Mouse (Mus musculus): ENCODE results near the gene 4930402K13Rik. TPM values are rescaled to one million over a fixed set of nuclear protein-coding genes. Genes with fewer than 3 reads are reported as not detected.
"Not testable (repeated sequence)": the region's sequence is repeated elsewhere in the genome, so short reads cannot be mapped to it uniquely, and the experiment has no call there.

Gene 4930402K13Rik
- polyA plus RNA-seq (2015; fragmentation: Nextera tagmentation; extraction: Ambion mirVana): not detected in 2 replicates

DNA sequence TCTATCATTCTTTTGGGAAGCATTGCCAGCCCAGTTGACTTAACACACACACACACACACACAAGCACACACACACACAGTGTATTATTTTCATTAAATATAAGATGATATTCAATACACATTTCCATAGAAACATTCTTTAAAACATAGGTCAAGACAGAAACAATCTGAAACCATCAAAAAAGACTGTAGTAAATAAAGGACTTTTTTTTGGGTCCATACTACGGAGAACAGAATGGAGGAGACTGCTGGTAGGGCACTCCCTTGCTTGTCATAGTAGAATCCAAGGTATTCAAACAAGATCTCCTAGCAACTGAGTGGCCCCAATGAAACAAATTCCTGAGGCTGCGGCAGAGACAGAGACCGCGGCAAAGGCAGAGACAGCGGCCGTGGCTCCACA, at the start of gene 4930402K13Rik:
TSS of gene 4930402K13Rik (plus strand) at position 301 of the 400 bp plus-strand sequence.
- H3K9ac ChIP-seq (replicated peaks): no peak within 1 kb of the TSS
- no peaks in the 10 kb centered on the region for H3K4me1 ChIP-seq (replicated peaks)
- no peaks in the 10 kb centered on the region for H3K9me3 ChIP-seq
- no peak for ATAC-seq
- no peak within 1 kb of the TSS for H3K4me2 ChIP-seq (replicated peaks)
- no peak within 1 kb of the TSS for H3K27ac ChIP-seq
- no peak within 1 kb of the TSS for H3K4me3 ChIP-seq (replicated peaks)
- H3K27me3 ChIP-seq: no peaks in the 10 kb centered on the region
- 90% methylated on average over 6 of the region's 6 CpGs for WGBS
- H3K36me3 ChIP-seq: no peaks in the 10 kb centered on the region

DNA sequence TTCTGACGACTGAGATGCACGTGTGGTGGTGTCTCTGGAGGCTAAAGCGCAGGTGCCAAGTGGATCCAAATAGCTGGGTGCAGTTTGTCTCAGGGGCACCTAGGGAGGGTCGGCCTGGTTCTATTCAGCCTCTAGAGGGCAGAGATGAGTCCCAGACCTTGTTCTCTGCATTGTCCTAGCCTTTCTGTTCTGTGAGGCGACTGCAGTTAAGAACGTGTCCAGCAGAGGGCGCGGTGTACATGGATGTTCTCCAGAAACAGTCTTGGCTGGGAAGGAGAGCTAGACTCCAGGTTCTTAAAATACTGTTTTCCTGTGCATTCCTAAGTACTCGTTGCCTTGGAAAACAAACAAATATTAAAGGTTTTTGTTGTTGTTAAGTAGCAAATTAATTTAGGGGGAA, 43.4 kb upstream of the 4930402K13Rik start:
- H3K4me3 ChIP-seq (replicated peaks); H3K9me3 ChIP-seq; H3K36me3 ChIP-seq; H3K4me1 ChIP-seq (replicated peaks); H3K27me3 ChIP-seq; H3K4me2 ChIP-seq (replicated peaks); H3K27ac ChIP-seq; H3K9ac ChIP-seq (replicated peaks): not testable (repeated sequence)
- 0 out of 2 replicates have a peak, but pooled peaks have one; percentile 43 for ATAC-seq
- 27% methylated on average over 9 of the region's 9 CpGs for WGBS

DNA sequence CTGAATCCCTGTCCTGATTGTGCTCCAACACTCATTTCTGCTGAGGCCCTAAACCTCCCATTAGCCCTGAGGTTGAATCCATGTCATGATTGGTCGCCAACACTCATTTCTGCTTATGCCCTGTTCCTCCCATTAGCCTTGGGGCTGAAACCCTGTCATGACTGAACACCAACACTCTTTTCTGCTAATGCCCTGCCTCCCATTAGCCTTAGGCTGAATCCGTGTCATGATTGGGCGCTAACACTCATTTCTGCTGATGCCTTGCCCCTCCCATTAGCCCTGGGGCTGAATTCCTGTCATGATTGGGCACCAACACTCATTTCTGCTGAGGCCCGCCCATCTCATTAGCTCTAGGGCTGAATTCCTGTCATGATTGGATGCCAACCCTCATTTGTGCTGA, 42.3 kb upstream of the 4930402K13Rik start:
- WGBS: 85% methylated on average over 4 of the region's 4 CpGs
- Histone ChIP-seq H3K27me3 (no peaks in the 10 kb centered on the region), H3K4me3 (replicated peaks) (no peak overlapping the region), H3K4me1 (replicated peaks) (no peaks in the 10 kb centered on the region), H3K9ac (replicated peaks) (no peak overlapping the region), H3K4me2 (replicated peaks) (no peak overlapping the region), H3K36me3 (no peaks in the 10 kb centered on the region), H3K27ac (no peak overlapping the region), H3K9me3 (no peaks in the 10 kb centered on the region; the same call in 1 of the 2 replicates)
- ATAC-seq: no peak

DNA sequence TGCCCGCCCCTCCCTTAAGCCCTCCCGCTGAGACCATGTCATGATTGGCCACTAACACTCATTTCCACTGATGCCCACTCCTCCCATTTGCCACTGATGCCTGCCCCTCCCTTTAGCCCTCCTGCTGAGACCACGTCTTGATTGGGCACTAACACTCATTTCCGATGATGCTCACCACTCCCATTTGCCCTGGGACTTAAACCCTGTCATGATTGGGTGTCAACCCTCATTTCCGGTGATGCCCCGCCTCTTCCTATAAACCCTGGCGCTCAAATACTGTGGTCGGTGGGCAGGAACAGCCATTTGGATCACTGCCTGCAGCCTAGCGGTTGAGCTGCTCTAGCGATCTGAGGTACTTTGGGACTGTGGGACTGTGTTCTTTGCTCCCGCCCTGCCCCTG, 41.6 kb upstream of the 4930402K13Rik start, which contains the start of gene Fthl17f:
TSS of gene Fthl17f (plus strand) at position 301 of the 400 bp plus-strand sequence.
- H3K4me3 ChIP-seq (replicated peaks); H3K4me2 ChIP-seq (replicated peaks); ATAC-seq; H3K9ac ChIP-seq (replicated peaks); H3K9me3 ChIP-seq; H3K27me3 ChIP-seq; H3K4me1 ChIP-seq (replicated peaks); H3K27ac ChIP-seq; H3K36me3 ChIP-seq: not testable (repeated sequence)
- WGBS: 92% methylated on average over 11 of the region's 11 CpGs

DNA sequence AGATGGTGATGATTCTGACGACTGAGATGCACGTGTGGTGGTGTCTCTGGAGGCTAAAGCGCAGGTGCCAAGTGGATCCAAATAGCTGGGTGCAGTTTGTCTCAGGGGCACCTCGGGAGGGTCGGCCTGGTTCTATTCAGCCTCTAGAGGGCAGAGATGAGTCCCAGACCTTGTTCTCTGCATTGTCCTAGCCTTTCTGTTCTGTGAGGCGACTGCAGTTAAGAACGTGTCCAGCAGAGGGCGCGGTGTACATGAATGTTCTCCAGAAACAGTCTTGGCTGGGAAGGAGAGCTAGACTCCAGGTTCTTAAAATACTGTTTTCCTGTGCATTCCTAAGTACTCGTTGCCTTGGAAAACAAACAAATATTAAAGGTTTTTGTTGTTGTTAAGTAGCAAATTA, 26.7 kb upstream of the 4930402K13Rik start:
- H3K4me2 ChIP-seq (replicated peaks); H3K9me3 ChIP-seq; H3K27ac ChIP-seq; H3K27me3 ChIP-seq; H3K4me3 ChIP-seq (replicated peaks); H3K9ac ChIP-seq (replicated peaks); H3K4me1 ChIP-seq (replicated peaks); H3K36me3 ChIP-seq: not testable (repeated sequence)
- 16% methylated on average over 9 of the region's 10 CpGs for WGBS
- peak; percentile 70; the same call in 1 of the 2 replicates for ATAC-seq

DNA sequence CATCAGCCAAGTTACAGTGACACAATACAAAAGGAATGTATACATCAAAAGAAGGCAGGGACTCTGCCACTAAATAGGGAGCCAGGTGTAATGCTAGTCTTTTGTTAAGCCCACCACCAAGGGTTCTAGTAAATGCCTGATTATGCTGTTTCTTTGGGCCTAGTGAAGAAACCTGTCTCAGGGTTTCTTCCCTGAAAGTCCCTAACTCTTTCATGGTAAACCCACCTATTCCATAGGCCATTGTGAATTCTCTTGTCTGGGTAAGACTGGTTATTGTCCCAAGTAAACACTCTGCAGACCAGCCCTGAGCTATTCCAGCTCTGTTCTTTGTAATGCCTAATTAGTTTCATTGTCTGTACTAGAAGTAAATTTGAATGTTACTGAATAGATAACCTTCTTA, 9.3 kb upstream of the 4930402K13Rik start:
- not testable (repeated sequence) for H3K4me2 ChIP-seq (replicated peaks); H3K4me3 ChIP-seq (replicated peaks); H3K9me3 ChIP-seq; ATAC-seq; H3K4me1 ChIP-seq (replicated peaks); H3K27ac ChIP-seq; H3K36me3 ChIP-seq; H3K27me3 ChIP-seq; H3K9ac ChIP-seq (replicated peaks)

DNA sequence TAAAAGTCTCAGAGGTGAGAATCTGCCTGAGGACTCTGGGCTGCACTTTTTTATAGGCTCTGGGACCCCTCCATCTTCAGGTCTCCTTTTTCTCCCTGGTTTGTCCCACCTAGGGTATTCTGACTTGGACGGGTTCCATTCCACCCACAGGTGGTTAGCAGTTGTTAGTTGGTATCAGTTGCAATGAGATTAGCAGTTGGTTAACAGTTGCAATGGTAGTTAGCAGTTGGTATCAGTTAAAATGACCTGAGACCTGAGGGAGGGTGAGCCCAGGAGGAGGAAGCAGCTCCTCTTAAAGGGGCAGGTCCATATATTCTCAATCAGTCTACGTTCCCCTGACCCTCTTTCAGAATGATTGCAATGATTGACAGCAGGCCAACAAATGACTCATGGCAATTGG, 6.0 kb downstream of the 4930402K13Rik start:
- Histone ChIP-seq H3K27ac (no peak overlapping the region), H3K4me2 (replicated peaks) (no peak overlapping the region), H3K4me3 (replicated peaks) (no peak overlapping the region), H3K9ac (replicated peaks) (no peak overlapping the region), H3K27me3 (no peaks in the 10 kb centered on the region), H3K36me3 (no peaks in the 10 kb centered on the region), H3K4me1 (replicated peaks) (no peaks in the 10 kb centered on the region), H3K9me3 (no peaks in the 10 kb centered on the region)
- WGBS: 69% methylated on average over 2 of the region's 2 CpGs
- no peak for ATAC-seq

DNA sequence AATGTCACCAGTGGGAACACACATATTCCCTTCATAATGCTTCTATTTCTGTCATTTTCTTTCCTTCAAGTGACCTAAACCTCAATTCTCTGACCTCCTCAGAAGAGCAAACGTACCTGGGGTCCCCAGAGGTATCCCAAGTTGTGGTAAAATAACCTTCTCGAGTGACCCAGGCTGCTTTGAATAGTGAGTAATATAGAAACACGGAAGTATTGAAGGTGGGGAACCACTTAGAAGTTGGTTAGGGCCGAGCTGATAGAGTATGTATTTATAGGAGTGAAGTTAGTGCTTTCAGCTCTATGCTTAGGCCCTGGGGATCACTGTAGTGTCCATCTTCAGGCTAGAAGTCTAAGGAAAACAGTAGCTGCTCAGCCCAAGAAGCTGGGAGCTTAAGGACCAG, 20.6 kb downstream of the 4930402K13Rik start:
- Histone ChIP-seq H3K27me3 (no peaks in the 10 kb centered on the region), H3K36me3 (no peaks in the 10 kb centered on the region), H3K9ac (replicated peaks) (no peak overlapping the region), H3K4me1 (replicated peaks) (no peaks in the 10 kb centered on the region), H3K27ac (no peak overlapping the region), H3K4me3 (replicated peaks) (no peak overlapping the region), H3K4me2 (replicated peaks) (no peak overlapping the region), H3K9me3 (no peaks in the 10 kb centered on the region)
- ATAC-seq: no peak
- WGBS: 71% methylated on average over 4 of the region's 4 CpGs

DNA sequence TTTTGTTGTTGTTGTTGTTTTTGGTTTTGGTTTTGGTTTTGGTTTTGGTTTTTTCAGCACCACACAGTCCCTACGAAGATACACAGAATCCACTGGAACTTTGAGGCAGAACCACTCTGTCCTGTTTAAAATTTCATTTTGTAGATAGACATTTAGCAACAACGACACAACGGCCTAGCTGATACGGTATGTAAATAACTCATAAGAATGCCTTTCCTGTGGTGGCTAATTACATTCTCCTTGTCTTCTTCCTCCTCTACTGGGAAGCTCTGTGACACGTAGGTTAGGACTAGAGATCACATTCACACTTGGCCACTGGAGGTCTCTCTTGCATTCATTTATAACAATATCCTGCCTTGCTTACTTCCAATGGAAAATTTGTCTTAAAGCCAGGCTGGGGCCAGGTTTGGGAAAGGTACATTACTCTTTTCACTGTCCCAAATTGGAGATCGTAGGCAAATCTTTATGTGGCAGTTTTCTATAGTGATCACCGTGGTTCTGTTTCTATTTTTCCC, 24.0 kb downstream of the 4930402K13Rik start:
- H3K27me3 ChIP-seq: no peaks in the 10 kb centered on the region
- H3K4me3 ChIP-seq (replicated peaks): no peak overlapping the region
- no peak overlapping the region for H3K27ac ChIP-seq
- WGBS: 55% methylated on average over 7 of the region's 7 CpGs
- no peaks in the 10 kb centered on the region for H3K36me3 ChIP-seq
- ATAC-seq: no peak
- H3K9ac ChIP-seq (replicated peaks): no peak overlapping the region
- H3K4me1 ChIP-seq (replicated peaks): no peaks in the 10 kb centered on the region
- H3K4me2 ChIP-seq (replicated peaks): no peak overlapping the region
- H3K9me3 ChIP-seq: no peaks in the 10 kb centered on the region

DNA sequence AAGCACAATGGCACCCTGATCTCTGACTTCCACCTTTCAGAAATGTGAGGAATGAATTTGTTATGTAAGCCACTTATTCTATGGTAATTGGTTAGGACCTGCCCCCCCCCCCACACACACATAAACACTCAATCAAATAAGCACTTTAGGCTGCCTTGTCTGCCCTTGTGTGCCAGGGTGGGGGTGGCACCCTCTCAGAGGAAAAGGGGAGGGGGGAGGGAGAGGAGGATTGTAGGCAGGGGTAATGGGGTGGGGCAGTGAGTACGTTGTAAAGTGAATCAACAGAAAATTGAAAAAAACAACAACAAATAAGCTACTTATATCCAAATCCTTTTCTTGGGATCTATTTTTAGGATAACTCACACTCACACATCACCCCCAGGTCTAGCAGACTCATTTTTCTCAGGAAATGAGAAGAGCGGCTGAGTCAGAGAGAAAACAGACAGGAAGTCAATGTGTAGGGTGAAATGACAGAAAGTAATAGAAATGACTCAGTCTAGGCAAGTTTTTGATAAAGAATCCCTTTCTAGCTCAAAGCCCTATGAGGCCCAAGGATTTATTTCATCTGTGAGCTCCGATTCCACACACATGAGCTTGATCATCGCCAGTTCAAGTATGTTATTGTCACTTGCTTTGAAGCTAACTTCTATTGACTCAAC, 35.1 kb downstream of the 4930402K13Rik start:
- H3K4me2 ChIP-seq (replicated peaks): no peak overlapping the region
- no peak overlapping the region for H3K27ac ChIP-seq
- H3K36me3 ChIP-seq: no peaks in the 10 kb centered on the region
- no peak overlapping the region for H3K4me3 ChIP-seq (replicated peaks)
- no peak overlapping the region for H3K9ac ChIP-seq (replicated peaks)
- H3K4me1 ChIP-seq (replicated peaks): no peaks in the 10 kb centered on the region
- H3K9me3 ChIP-seq: no peaks in the 10 kb centered on the region
- H3K27me3 ChIP-seq: no peaks in the 10 kb centered on the region
- 86% methylated on average over 4 of the region's 4 CpGs for WGBS
- no peak for ATAC-seq

DNA sequence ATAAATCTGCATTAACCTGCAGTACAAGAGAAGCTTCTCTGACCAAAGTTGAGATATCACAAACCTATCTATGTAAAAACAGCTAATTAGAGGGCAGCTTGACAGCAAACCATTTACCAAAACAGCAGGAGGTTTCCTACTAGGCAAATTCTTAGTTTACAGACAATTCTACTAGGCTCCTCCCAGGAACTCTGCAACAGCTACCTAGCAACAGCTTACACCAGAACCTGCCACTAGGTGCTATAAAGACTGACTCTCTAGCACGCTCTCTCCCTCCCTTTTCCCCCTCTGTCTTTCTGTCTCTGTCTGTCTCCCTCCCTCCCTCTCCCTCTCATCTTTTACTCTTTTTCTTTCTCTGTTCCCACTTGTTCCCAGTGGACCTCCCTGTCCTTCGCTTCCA, 38.3 kb downstream of the 4930402K13Rik start:
- Histone ChIP-seq H3K36me3 (no peaks in the 10 kb centered on the region), H3K4me1 (replicated peaks) (no peaks in the 10 kb centered on the region)
- 48% methylated on average over 2 of the region's 2 CpGs for WGBS

More for the DNA sequence above, 38.3 kb downstream of the 4930402K13Rik start:
- no peaks in the 10 kb centered on the region for H3K27me3 ChIP-seq
- no peak overlapping the region for H3K4me2 ChIP-seq (replicated peaks)
- H3K9me3 ChIP-seq: no peaks in the 10 kb centered on the region
- no peak for ATAC-seq
- no peak overlapping the region for H3K4me3 ChIP-seq (replicated peaks)
- H3K9ac ChIP-seq (replicated peaks): no peak overlapping the region
- H3K27ac ChIP-seq: no peak overlapping the region

All from midbrain, embryonic 13.5 days (tissue).